Mouse (Mus musculus): ENCODE measurements around the gene Slco4c1.

DNA sequence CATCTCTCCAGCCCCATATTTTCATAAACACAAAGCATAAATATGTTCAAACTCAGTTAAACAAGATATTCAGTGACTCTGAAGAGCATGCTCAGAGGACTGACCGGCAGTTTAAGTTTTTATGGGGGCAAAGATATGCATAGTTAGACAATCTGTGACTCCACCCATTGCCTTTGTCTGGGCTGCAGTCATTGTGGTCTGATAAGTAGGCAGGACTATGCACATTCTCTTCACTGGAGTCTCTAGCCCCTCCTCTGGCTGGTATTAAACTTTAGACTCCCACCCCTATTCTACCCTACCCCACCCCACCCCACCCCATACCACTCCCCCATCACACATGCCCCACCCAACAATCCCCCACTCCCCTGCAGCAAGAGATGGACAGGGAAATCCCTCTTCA is 4.1 kb upstream of the Slco4c1 start:
- TF ChIP-seq MAX (IDR thresholded peaks at IDR 0.05; ENCODE audit: low read length) (no peak), NELFE (IDR thresholded peaks at IDR 0.05; ENCODE audit: low read depth, low read length) (no peak), CTCF (IDR thresholded peaks at IDR 0.05 in 2 of 3, conservative IDR thresholded peaks at IDR 0.05 in 1 of 3; ENCODE audit: control insufficient read depth in 1 of 3, insufficient read depth in 1 of 3, low read depth in 2 of 3, low read length in 3 of 3, poor library complexity in 1 of 3, severe bottlenecking in 1 of 3) (no peak), ZC3H11A (IDR thresholded peaks at IDR 0.05; ENCODE audit: low read depth, low read length) (no peak), POLR2A (IDR thresholded peaks at IDR 0.05; ENCODE audit: control insufficient read depth in 1 of 2, insufficient read depth in 1 of 2, low read depth in 1 of 2, low read length in 2 of 2, poor library complexity in 1 of 2) (no peak), ZMIZ1 (IDR thresholded peaks at IDR 0.05; ENCODE audit: low read depth, low read length) (no peak)
